Mouse (Mus musculus): ENCODE measurements at regions not wholly inside any gene's neighbourhood (a gene's known extent, or its start where the extent isn't known, plus 50 kb on each side); places are given as distances from the start of the nearest gene placed in this dataset.

DNA sequence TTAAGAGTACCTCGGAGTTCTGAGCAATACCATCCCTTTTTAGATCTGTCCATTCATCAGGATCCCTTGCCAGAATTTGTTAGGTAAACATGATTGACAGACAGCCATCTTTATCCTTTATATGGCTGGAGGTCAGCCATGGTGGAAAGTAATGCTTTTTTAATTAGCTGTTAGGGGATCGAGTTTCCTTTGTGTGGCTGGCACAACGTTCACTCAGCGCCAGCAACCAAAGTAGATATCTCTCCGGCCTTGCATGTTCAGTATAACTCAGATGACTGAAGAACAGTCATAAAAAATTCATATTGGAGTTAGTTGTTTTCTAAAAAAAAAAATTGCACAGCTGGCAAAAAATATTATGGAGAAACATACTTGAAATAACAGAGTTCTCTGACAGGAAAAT lies 186.4 kb downstream of the Rps12 start:
- TF ChIP-seq POLR2A (IDR thresholded peaks at IDR 0.05; ENCODE audit: borderline replicate concordance, extremely low read depth, insufficient read depth, insufficient read length, poor library complexity, severe bottlenecking) (no peak), CTCF (IDR thresholded peaks at IDR 0.05; ENCODE audit: borderline replicate concordance, extremely low read depth, insufficient read depth, insufficient read length) (no peak)

All from brain, embryonic 14.5 days (tissue).